Mouse (Mus musculus): ENCODE data around the gene Hus1b. TPM values are rescaled to one million over a fixed set of nuclear protein-coding genes. Genes with fewer than 3 reads are reported as not detected.

Gene Hus1b
- polyA plus RNA-seq (2014; fragmentation: Nextera tagmentation; extraction: Ambion mirVana): 0.16 and 0.42 TPM in 2 replicates

- no peak within 1 kb of the TSS for H3K9ac ChIP-seq (ENCODE audit: low read depth, low read length)
- H3K4me2 ChIP-seq (replicated peaks; ENCODE audit: low read depth, low read length): no peak within 1 kb of the TSS
- H3K4me3 ChIP-seq (ENCODE audit: low read length): no peak within 1 kb of the TSS
- 93% methylated on average over 11 of the region's 11 CpGs for WGBS
- no peaks in the 10 kb centered on the region for H3K27me3 ChIP-seq (ENCODE audit: control insufficient read depth, insufficient read depth, low read length)
- H3K4me1 ChIP-seq (ENCODE audit: control insufficient read depth, insufficient read depth, low read length): no peaks in the 10 kb centered on the region
- no peaks in the 10 kb centered on the region for H3K36me3 ChIP-seq (ENCODE audit: control insufficient read depth, insufficient read depth, low read length)
- no peak within 1 kb of the TSS for H3K27ac ChIP-seq (ENCODE audit: low read depth, low read length)
- no peaks in the 10 kb centered on the region for H3K9me3 ChIP-seq (ENCODE audit: control insufficient read depth, low read length)
- ATAC-seq (ENCODE audit: low FRiP score, low TSS enrichment): no peak
Observed at GRCm38 (mm10) chr13:30947540-30947939, at the start of gene Hus1b. TSS of gene Hus1b (minus strand) at chr13:30947759.

- no peaks in the 10 kb centered on the region for H3K9me3 ChIP-seq (ENCODE audit: control insufficient read depth, low read length)
- no peak overlapping the region for H3K9ac ChIP-seq (ENCODE audit: low read depth, low read length)
- 77% methylated on average over 6 of the region's 6 CpGs for WGBS
- H3K4me2 ChIP-seq (replicated peaks; ENCODE audit: low read depth, low read length): no peak overlapping the region
- no peaks in the 10 kb centered on the region for H3K4me1 ChIP-seq (ENCODE audit: control insufficient read depth, insufficient read depth, low read length)
- H3K27me3 ChIP-seq (ENCODE audit: control insufficient read depth, insufficient read depth, low read length): peaks cover 6% of the 10 kb centered on the region; the same call in 1 of the 2 replicates
- no peaks in the 10 kb centered on the region for H3K36me3 ChIP-seq (ENCODE audit: control insufficient read depth, insufficient read depth, low read length)
- no peak for ATAC-seq (ENCODE audit: low FRiP score, low TSS enrichment)
- no peak overlapping the region for H3K4me3 ChIP-seq (ENCODE audit: low read length)
- H3K27ac ChIP-seq (ENCODE audit: low read depth, low read length): no peak overlapping the region
Observed at GRCm38 (mm10) chr13:30994249-30994858, 46.8 kb upstream of the Hus1b start.

- WGBS: 28% methylated on average over 3 of the region's 3 CpGs
- H3K4me3 ChIP-seq (ENCODE audit: low read length): no peak overlapping the region
- no peak for ATAC-seq (ENCODE audit: low FRiP score, low TSS enrichment)
Observed at GRCm38 (mm10) chr13:30993819-30994218, 46.3 kb upstream of the Hus1b start.

GRCm38 (mm10) chr13:30990233-30990632 lies 42.7 kb upstream of the Hus1b start:
- H3K4me3 ChIP-seq (ENCODE audit: low read length): no peak overlapping the region
- no peak overlapping the region for H3K4me2 ChIP-seq (replicated peaks; ENCODE audit: low read depth, low read length)
- no peaks in the 10 kb centered on the region for H3K36me3 ChIP-seq (ENCODE audit: control insufficient read depth, insufficient read depth, low read length)
- no peak overlapping the region for H3K9ac ChIP-seq (ENCODE audit: low read depth, low read length)
- WGBS: 44% methylated on average over 9 of the region's 9 CpGs
- H3K27ac ChIP-seq (ENCODE audit: low read depth, low read length): no peak overlapping the region
- H3K9me3 ChIP-seq (ENCODE audit: control insufficient read depth, low read length): no peaks in the 10 kb centered on the region
- peaks cover 13% of the 10 kb centered on the region; the same call in 1 of the 2 replicates for H3K27me3 ChIP-seq (ENCODE audit: control insufficient read depth, insufficient read depth, low read length)
- H3K4me1 ChIP-seq (ENCODE audit: control insufficient read depth, insufficient read depth, low read length): peaks cover 8% of the 10 kb centered on the region
- no peak for ATAC-seq (ENCODE audit: low FRiP score, low TSS enrichment)

More at GRCm38 (mm10) chr13:30993819-30994218, 46.3 kb upstream of the Hus1b start:
- H3K36me3 ChIP-seq (ENCODE audit: control insufficient read depth, insufficient read depth, low read length): no peaks in the 10 kb centered on the region
- no peak overlapping the region for H3K9ac ChIP-seq (ENCODE audit: low read depth, low read length)
- H3K27me3 ChIP-seq (ENCODE audit: control insufficient read depth, insufficient read depth, low read length): peaks cover 6% of the 10 kb centered on the region; the same call in 1 of the 2 replicates
- H3K4me1 ChIP-seq (ENCODE audit: control insufficient read depth, insufficient read depth, low read length): no peaks in the 10 kb centered on the region
- no peak overlapping the region for H3K4me2 ChIP-seq (replicated peaks; ENCODE audit: low read depth, low read length)
- H3K9me3 ChIP-seq (ENCODE audit: control insufficient read depth, low read length): no peaks in the 10 kb centered on the region
- no peak overlapping the region for H3K27ac ChIP-seq (ENCODE audit: low read depth, low read length)

- Histone ChIP-seq H3K4me2 (replicated peaks; ENCODE audit: low read depth, low read length) (no peak overlapping the region), H3K4me3 (ENCODE audit: low read length) (no peak overlapping the region), H3K9me3 (ENCODE audit: control insufficient read depth, low read length) (no peaks in the 10 kb centered on the region), H3K27me3 (ENCODE audit: control insufficient read depth, insufficient read depth, low read length) (peaks cover 15% of the 10 kb centered on the region; the same call in 1 of the 2 replicates), H3K9ac (ENCODE audit: low read depth, low read length) (no peak overlapping the region), H3K4me1 (ENCODE audit: control insufficient read depth, insufficient read depth, low read length) (peaks cover 9% of the 10 kb centered on the region), H3K27ac (ENCODE audit: low read depth, low read length) (no peak overlapping the region), H3K36me3 (ENCODE audit: control insufficient read depth, insufficient read depth, low read length) (no peaks in the 10 kb centered on the region)
- WGBS: 79% methylated on average over 10 of the region's 10 CpGs
- no peak for ATAC-seq (ENCODE audit: low FRiP score, low TSS enrichment)
Observed at GRCm38 (mm10) chr13:30989710-30990109, 42.2 kb upstream of the Hus1b start.

- Histone ChIP-seq H3K9me3 (ENCODE audit: control insufficient read depth, low read length) (no peaks in the 10 kb centered on the region), H3K4me1 (ENCODE audit: control insufficient read depth, insufficient read depth, low read length) (peaks cover 9% of the 10 kb centered on the region), H3K4me2 (replicated peaks; ENCODE audit: low read depth, low read length) (no peak overlapping the region), H3K36me3 (ENCODE audit: control insufficient read depth, insufficient read depth, low read length) (no peaks in the 10 kb centered on the region), H3K9ac (ENCODE audit: low read depth, low read length) (no peak overlapping the region), H3K27me3 (ENCODE audit: control insufficient read depth, insufficient read depth, low read length) (peaks cover 17% of the 10 kb centered on the region; the same call in 1 of the 2 replicates), H3K27ac (ENCODE audit: low read depth, low read length) (no peak overlapping the region), H3K4me3 (ENCODE audit: low read length) (no peak overlapping the region)
- ATAC-seq (ENCODE audit: low FRiP score, low TSS enrichment): no peak
- 79% methylated on average over 2 of the region's 2 CpGs for WGBS
Observed at GRCm38 (mm10) chr13:30987686-30988085, 40.1 kb upstream of the Hus1b start.

- Histone ChIP-seq H3K27me3 (ENCODE audit: control insufficient read depth, insufficient read depth, low read length) (peaks cover 17% of the 10 kb centered on the region; the same call in 1 of the 2 replicates), H3K9me3 (ENCODE audit: control insufficient read depth, low read length) (no peaks in the 10 kb centered on the region), H3K36me3 (ENCODE audit: control insufficient read depth, insufficient read depth, low read length) (no peaks in the 10 kb centered on the region), H3K4me2 (replicated peaks; ENCODE audit: low read depth, low read length) (no peak overlapping the region), H3K9ac (ENCODE audit: low read depth, low read length) (no peak overlapping the region), H3K4me1 (ENCODE audit: control insufficient read depth, insufficient read depth, low read length) (peaks cover 9% of the 10 kb centered on the region), H3K4me3 (ENCODE audit: low read length) (no peak overlapping the region), H3K27ac (ENCODE audit: low read depth, low read length) (no peak overlapping the region)
- no peak for ATAC-seq (ENCODE audit: low FRiP score, low TSS enrichment)
- WGBS: 77% methylated on average over 10 of the region's 10 CpGs
Observed at GRCm38 (mm10) chr13:30986934-30987455, 39.4 kb upstream of the Hus1b start.

- H3K27me3 ChIP-seq (ENCODE audit: control insufficient read depth, insufficient read depth, low read length): peaks cover 11% of the 10 kb centered on the region; the same call in 1 of the 2 replicates
- H3K4me3 ChIP-seq (ENCODE audit: low read length): peak overlapping the region; percentile 32
- peak; percentile 83 for ATAC-seq (ENCODE audit: low FRiP score, low TSS enrichment)
- H3K4me2 ChIP-seq (replicated peaks; ENCODE audit: low read depth, low read length): peak overlapping the region; percentile 54
- no peaks in the 10 kb centered on the region for H3K9me3 ChIP-seq (ENCODE audit: control insufficient read depth, low read length)
- H3K4me1 ChIP-seq (ENCODE audit: control insufficient read depth, insufficient read depth, low read length): peaks cover 9% of the 10 kb centered on the region
- WGBS: 16% methylated on average over 27 of the region's 27 CpGs
- peak overlapping the region; percentile 38; the same call in 1 of the 2 replicates for H3K9ac ChIP-seq (ENCODE audit: low read depth, low read length)
- no peaks in the 10 kb centered on the region for H3K36me3 ChIP-seq (ENCODE audit: control insufficient read depth, insufficient read depth, low read length)
- no peak overlapping the region for H3K27ac ChIP-seq (ENCODE audit: low read depth, low read length)
Observed at GRCm38 (mm10) chr13:30985598-30986466, 38.3 kb upstream of the Hus1b start.

Measured in kidney, embryonic 14.5 days (tissue).